Mouse (Mus musculus) kidney, embryonic 16.5 days (tissue): ENCODE data around the gene Ccno. TPM values are rescaled to one million over a fixed set of nuclear protein-coding genes. Genes with fewer than 3 reads are reported as not detected.

Source experiments
- ATAC-seq: fragments of 200-750 bp; cut with Nextera tagmentation; 2 replicates; pipeline ENCODE4 v1.8.0; 2017; ENCODE audit warnings: moderate TSS enrichment; ENCODE audit not compliant: low FRiP score, low TSS enrichment
- H3K27ac ChIP-seq: fragments of 300-500 bp; sonication (generic); 2 replicates; pipeline ENCODE4 v1.5.1; 2014; ENCODE audit warnings: low read length
- H3K27me3 ChIP-seq: fragments of 300-500 bp; sonication (generic); 2 replicates; pipeline ENCODE4 v1.6.1; 2014; ENCODE audit warnings: low read length, control low read depth, mixed read lengths; ENCODE audit not compliant: insufficient read depth
- H3K36me3 ChIP-seq: fragments of 300-500 bp; sonication (generic); 2 replicates; pipeline ENCODE4 v1.6.1; 2014; ENCODE audit warnings: low read length, control low read depth, mixed read lengths; ENCODE audit not compliant: insufficient read depth
- H3K4me1 ChIP-seq: fragments of 300-500 bp; sonication (generic); 2 replicates; pipeline ENCODE4 v1.6.1; 2014; ENCODE audit warnings: low read length, control low read depth, mixed read lengths; ENCODE audit not compliant: insufficient read depth
- H3K4me2 ChIP-seq: fragments of 300-500 bp; sonication (generic); replicated peaks from 2 replicates; pipeline ENCODE4 v1.6.1; 2014; ENCODE audit warnings: low read depth, low read length
- H3K4me3 ChIP-seq: fragments of 300-500 bp; sonication (generic); 2 replicates; pipeline ENCODE4 v1.5.1; 2014; ENCODE audit warnings: mild to moderate bottlenecking, low read length
- H3K9ac ChIP-seq: fragments of 300-500 bp; sonication (generic); replicated peaks from 2 replicates; pipeline ENCODE4 v1.6.1; 2014; ENCODE audit warnings: low read length
- H3K9me3 ChIP-seq: fragments of 300-500 bp; sonication (generic); 2 replicates; pipeline ENCODE4 v1.6.1; 2016; ENCODE audit warnings: low read length, control low read depth
- WGBS: fragments of 180-500 bp; shearing (Covaris S2); extraction: QIAGEN DNeasy Blood & Tissue Kit; methylation state at CpG from one replicate; pipeline ENCODE4 v1.1.7; 2014; 5-methylcytosine and 5-hydroxymethylcytosine counted together
- microRNA counts: library from miRNA; unstranded; fragments of <30 nt; microRNA quantifications from one replicate; lab custom pipeline; 2016
- microRNA-seq: library from miRNA; unstranded; fragments of <30 nt; microRNA quantifications from one replicate; pipeline ENCODE4, GENCODE M21; 2016
- polyA plus RNA-seq: library from polyadenylated mRNA; unstranded; fragments of >200 nt; fragmentation: Nextera tagmentation; extraction: Ambion mirVana; gene quantifications from 2 replicates; pipeline ENCODE4 v1.2.1, GENCODE M21; 2015

Gene Ccno
- polyA plus RNA-seq, 1 experiment from 2014 or later, result 0.57 TPM

- no peaks in the 10 kb centered on the region for H3K36me3 ChIP-seq
- no peak overlapping the region for H3K9ac ChIP-seq
- H3K4me3 ChIP-seq, result peak overlapping the region; percentile 65
- H3K4me1 ChIP-seq, result peaks cover 20% of the 10 kb centered on the region
- H3K4me2 ChIP-seq, result peak overlapping the region; percentile 100
- peak; percentile 24 for ATAC-seq
- peaks cover 47% of the 10 kb centered on the region for H3K27me3 ChIP-seq
- under 1% methylated on average over 7 of the region's 7 CpGs for WGBS
- H3K9me3 ChIP-seq, result no peaks in the 10 kb centered on the region
- H3K27ac ChIP-seq, result no peak overlapping the region
Observed at GRCm38 (mm10) chr13:113031351-113031750, 43.7 kb downstream of the Ccno start.

- 1% methylated on average over 38 of the region's 40 CpGs for WGBS
- Histone ChIP-seq H3K9me3 (no peaks in the 10 kb centered on the region), H3K9ac (peak overlapping the region; percentile 63), H3K4me2 (peak overlapping the region; percentile 100), H3K27me3 (peaks cover 47% of the 10 kb centered on the region), H3K4me1 (peaks cover 20% of the 10 kb centered on the region), H3K4me3 (peak overlapping the region; percentile 65), H3K27ac (no peak overlapping the region), H3K36me3 (no peaks in the 10 kb centered on the region)
- ATAC-seq, result peak; percentile 67
Observed at GRCm38 (mm10) chr13:113031792-113032571, 44.4 kb downstream of the Ccno start.

GRCm38 (mm10) chr13:113032831-113033230 is 45.2 kb downstream of the Ccno start:
- no peaks in the 10 kb centered on the region for H3K9me3 ChIP-seq
- H3K36me3 ChIP-seq, result no peaks in the 10 kb centered on the region
- H3K9ac ChIP-seq, result no peak overlapping the region
- peaks cover 47% of the 10 kb centered on the region for H3K27me3 ChIP-seq
- no peak overlapping the region for H3K4me3 ChIP-seq
- peaks cover 20% of the 10 kb centered on the region for H3K4me1 ChIP-seq
- H3K27ac ChIP-seq, result no peak overlapping the region
- ATAC-seq, result no peak
- H3K4me2 ChIP-seq, result no peak overlapping the region

- Histone ChIP-seq H3K27ac (no peak overlapping the region), H3K27me3 (peaks cover 44% of the 10 kb centered on the region), H3K4me2 (peak overlapping the region; percentile 98), H3K4me3 (peak overlapping the region; percentile 63), H3K9ac (no peak overlapping the region), H3K9me3 (no peaks in the 10 kb centered on the region), H3K4me1 (peaks cover 20% of the 10 kb centered on the region), H3K36me3 (no peaks in the 10 kb centered on the region)
- ATAC-seq, result no peak
- WGBS, result 2% methylated on average over 11 of the region's 11 CpGs
Observed at GRCm38 (mm10) chr13:113034271-113034886, 46.8 kb downstream of the Ccno start.

GRCm38 (mm10) chr13:113034950-113035421 is 47.4 kb downstream of the Ccno start, which contains the start of gene Cdc20b:
TSS of gene Cdc20b (plus strand) at chr13:113035111.
- no peak for ATAC-seq
- Histone ChIP-seq H3K27ac (no peak within 1 kb of the TSS), H3K4me3 (peak within 1 kb of the TSS; percentile 63), H3K36me3 (no peaks in the 10 kb centered on the region), H3K27me3 (peaks cover 44% of the 10 kb centered on the region), H3K9ac (peak within 1 kb of the TSS; percentile 63), H3K4me1 (peaks cover 24% of the 10 kb centered on the region), H3K4me2 (peak within 1 kb of the TSS; percentile 98), H3K9me3 (no peaks in the 10 kb centered on the region)
- under 1% methylated on average over 46 of the region's 46 CpGs for WGBS

- peaks cover 28% of the 10 kb centered on the region for H3K4me1 ChIP-seq
- H3K4me2 ChIP-seq, result peak overlapping the region; percentile 98
- H3K27me3 ChIP-seq, result peaks cover 41% of the 10 kb centered on the region
- ATAC-seq, result peak; percentile 87
- no peak overlapping the region for H3K27ac ChIP-seq
- no peak overlapping the region for H3K9ac ChIP-seq
- H3K36me3 ChIP-seq, result no peaks in the 10 kb centered on the region
- peak overlapping the region; percentile 63 for H3K4me3 ChIP-seq
- no peaks in the 10 kb centered on the region for H3K9me3 ChIP-seq
- WGBS, result 0% methylated on average over 4 of the region's 4 CpGs
Observed at GRCm38 (mm10) chr13:113035852-113036251, 48.2 kb downstream of the Ccno start.

MicroRNAs encoded within 50 kb of the gene (microRNA counts, 519-probe panel; counts per million panel counts)
- microRNA mmu-miR-449a (lab: Ali Mortazavi, UCI) (1,735 counts per million, percentile 45 among the panel's probes with 10 or more counts), microRNA mmu-miR-449b (lab: Ali Mortazavi, UCI) (104 counts per million, percentile 35 among the panel's probes with 10 or more counts), microRNA mmu-miR-449c (lab: Ali Mortazavi, UCI) (104 counts per million, percentile 35 among the panel's probes with 10 or more counts)

Small RNA genes within 50 kb of the gene (microRNA-seq; reads per million reads assigned to microRNA genes)
- gene Mir449a (277 reads per million, percentile 69 among the genes with 10 or more reads in this experiment), gene Mir449b (0.95 reads per million), gene Mir449c (not detected)

Other genes starting within 250 kb of the Ccno start
- gene Plpp1, start 187.0 kb upstream of the Ccno start, polyA plus RNA-seq, result 103 and 120 TPM in 2 replicates
- gene Mtrex, start 60.4 kb upstream of the Ccno start, polyA plus RNA-seq, result 72.2 and 78.6 TPM in 2 replicates
- gene Dhx29, start 60.3 kb upstream of the Ccno start, polyA plus RNA-seq, result 16.0 and 18.1 TPM in 2 replicates
- 0.34 TPM in 1 of 2 replicates, not detected in the other for gene Mcidas, start 6.0 kb downstream of the Ccno start, polyA plus RNA-seq
- not detected in 2 replicates for gene Cdc20b, start 47.3 kb downstream of the Ccno start, polyA plus RNA-seq
- gene Gpx8, start 58.6 kb downstream of the Ccno start, polyA plus RNA-seq, result 146 and 150 TPM in 2 replicates
- gene Gzma, start 113.2 kb downstream of the Ccno start, polyA plus RNA-seq, result 0.36 and 0.48 TPM in 2 replicates
- 8.0 and 9.5 TPM in 2 replicates for gene Esm1, start 221.9 kb downstream of the Ccno start, polyA plus RNA-seq
- not detected in 2 replicates for gene Gzmk, start 238.1 kb downstream of the Ccno start, polyA plus RNA-seq